Mouse (Mus musculus) urinary bladder, adult 18-20 months (tissue): ENCODE results near the gene Mllt10.
"Not testable (repeated sequence)": the region's sequence is repeated elsewhere in the genome, so short reads cannot be mapped to it uniquely, and the experiment has no call there.

Source experiments
- DNase-seq, 2 experiments: peaks; one replicate each; pipeline ENCODE4 v3.0.0; 2022; ENCODE audit warnings: low spot score in 2 of 2, mixed read lengths in 2 of 2

Gene Mllt10

GRCm38 (mm10) chr2:18080182-18080860, 25.3 kb downstream of the Mllt10 start:
- DNase-seq = no peak

- DNase-seq = not testable (repeated sequence)
These were observed 32.7 kb downstream of the Mllt10 start for GRCm38 (mm10) chr2:18087695-18088094.

GRCm38 (mm10) chr2:18093858-18094257, 38.8 kb downstream of the Mllt10 start:
- no peak for DNase-seq

GRCm38 (mm10) chr2:18094319-18094718, 39.3 kb downstream of the Mllt10 start:
- no peak for DNase-seq

GRCm38 (mm10) chr2:18095804-18096203, 40.8 kb downstream of the Mllt10 start:
- DNase-seq = no peak

- no peak for DNase-seq
These were observed 45.9 kb downstream of the Mllt10 start for GRCm38 (mm10) chr2:18100914-18101313.

- no peak for DNase-seq
These were observed 52.5 kb downstream of the Mllt10 start for GRCm38 (mm10) chr2:18107561-18107960.

GRCm38 (mm10) chr2:18108214-18108613, 53.2 kb downstream of the Mllt10 start:
- no peak for DNase-seq

GRCm38 (mm10) chr2:18111411-18111810, 56.4 kb downstream of the Mllt10 start:
- DNase-seq = no peak

- peak; percentile 23 to 31 for DNase-seq
These were observed 61.4 kb downstream of the Mllt10 start for GRCm38 (mm10) chr2:18116432-18116831.

- no peak for DNase-seq
These were observed 83.1 kb downstream of the Mllt10 start for GRCm38 (mm10) chr2:18138131-18138530.

- no peak for DNase-seq
These were observed 84.6 kb downstream of the Mllt10 start for GRCm38 (mm10) chr2:18139646-18140045.

GRCm38 (mm10) chr2:18156131-18156530, 101.1 kb downstream of the Mllt10 start:
- DNase-seq = no peak

- DNase-seq = no peak
These were observed 104.4 kb downstream of the Mllt10 start for GRCm38 (mm10) chr2:18159426-18159825.

GRCm38 (mm10) chr2:18160992-18161391, 106.0 kb downstream of the Mllt10 start:
- DNase-seq = no peak

GRCm38 (mm10) chr2:18165511-18165910, 110.5 kb downstream of the Mllt10 start:
- no peak for DNase-seq

GRCm38 (mm10) chr2:18169174-18169948, 114.3 kb downstream of the Mllt10 start:
- no peak for DNase-seq

GRCm38 (mm10) chr2:18175234-18175633, 120.2 kb downstream of the Mllt10 start:
- no peak for DNase-seq

- DNase-seq = no peak
These were observed 121.2 kb downstream of the Mllt10 start for GRCm38 (mm10) chr2:18176235-18176634.

GRCm38 (mm10) chr2:18180323-18180722, 125.3 kb downstream of the Mllt10 start:
- no peak for DNase-seq

GRCm38 (mm10) chr2:18181631-18182030, 126.6 kb downstream of the Mllt10 start:
- no peak for DNase-seq

GRCm38 (mm10) chr2:18183079-18183478, 128.0 kb downstream of the Mllt10 start:
- no peak for DNase-seq

- DNase-seq = no peak
These were observed 133.3 kb downstream of the Mllt10 start for GRCm38 (mm10) chr2:18188367-18188766.
